Mouse (Mus musculus): Measurements from ENCODE around the gene Id1. TPM values are rescaled to one million over a fixed set of nuclear protein-coding genes. Genes with fewer than 3 reads are reported as not detected.

The Id1 gene
- polyA plus RNA-seq, 1 experiment from 2014 or later: 330 TPM

- 3% methylated on average over 29 of the region's 30 CpGs for WGBS
- H3K9me3 ChIP-seq: no peaks in the 10 kb centered on the region
- no peak within 1 kb of the TSS; the same call in 1 of the 2 replicates for H3K27ac ChIP-seq
Observed at GRCm38 (mm10) chr2:152753944-152754711, 18.1 kb downstream of the Id1 start, which contains the start of gene Cox4i2. Gene Cox4i2 (plus strand): TSS chr2:152754173.

DNA sequence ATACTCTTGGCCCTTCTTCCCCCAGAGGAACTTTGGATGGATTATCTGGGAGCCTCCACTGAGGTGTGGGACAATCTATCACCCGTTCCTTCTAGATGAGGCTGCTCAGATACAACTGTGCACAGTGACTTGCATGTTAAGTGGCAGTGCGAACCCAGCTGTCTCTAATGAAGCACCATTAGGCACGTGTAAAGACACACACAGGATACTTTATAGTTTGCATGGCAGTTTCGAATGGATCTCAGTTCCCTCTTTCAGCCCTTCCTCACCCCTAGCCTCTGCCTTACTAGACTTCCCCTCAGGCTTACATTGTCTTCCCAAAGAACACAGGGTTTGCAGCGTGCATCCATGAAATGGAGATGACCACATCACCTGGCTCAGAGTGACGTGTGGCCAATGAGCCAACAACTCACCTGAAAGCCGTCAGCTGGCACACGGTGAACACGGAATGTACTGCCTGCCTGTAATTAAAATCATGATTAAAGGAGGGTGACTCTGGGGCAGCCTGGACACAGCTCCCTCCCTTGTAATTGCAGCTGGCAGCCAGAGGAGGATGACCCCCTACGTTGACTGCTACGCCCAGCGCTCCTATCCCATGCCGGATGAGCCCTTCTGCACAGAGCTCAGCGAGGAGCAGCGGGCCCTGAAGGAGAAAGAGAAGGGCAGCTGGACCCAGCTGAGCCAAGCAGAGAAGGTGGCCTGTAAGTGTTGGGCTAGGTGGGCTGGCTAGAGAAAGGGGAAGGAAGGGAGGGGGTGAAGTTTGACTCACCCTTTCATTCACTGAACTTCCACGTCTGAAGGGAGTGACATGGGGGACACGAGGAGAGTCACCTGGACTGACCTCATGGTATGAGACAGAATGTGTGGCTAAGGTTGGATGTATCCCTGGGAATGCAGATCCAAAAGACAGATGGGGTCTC is 20.7 kb downstream of the Id1 start:
- Histone ChIP-seq H3K4me3 (replicated peaks) (no peak overlapping the region), H3K9me3 (no peaks in the 10 kb centered on the region), H3K9ac (replicated peaks) (no peak overlapping the region), H3K4me1 (replicated peaks) (peaks cover 24% of the 10 kb centered on the region), H3K27me3 (no peaks in the 10 kb centered on the region), H3K36me3 (no peaks in the 10 kb centered on the region), H3K4me2 (no peak overlapping the region), H3K27ac (no peak overlapping the region)
- 61% methylated on average over 17 of the region's 17 CpGs for WGBS
- ATAC-seq (ENCODE audit: insufficient number of reproducible peaks, insufficient read depth, low FRiP score, low TSS enrichment, low read depth): no peak

More at GRCm38 (mm10) chr2:152753944-152754711, 18.1 kb downstream of the Id1 start, which contains the start of gene Cox4i2:
- H3K9ac ChIP-seq (replicated peaks): peak within 1 kb of the TSS; percentile 45; the same call in 1 of the 2 replicates
- no peaks in the 10 kb centered on the region for H3K36me3 ChIP-seq
- no peaks in the 10 kb centered on the region for H3K27me3 ChIP-seq
- peaks cover 28% of the 10 kb centered on the region for H3K4me1 ChIP-seq (replicated peaks)
- no peak; the same call in 1 of the 2 replicates for ATAC-seq (ENCODE audit: insufficient number of reproducible peaks, insufficient read depth, low FRiP score, low TSS enrichment, low read depth)
- H3K4me3 ChIP-seq (replicated peaks): peak within 1 kb of the TSS; percentile 36
- H3K4me2 ChIP-seq: peak within 1 kb of the TSS; percentile 67

DNA sequence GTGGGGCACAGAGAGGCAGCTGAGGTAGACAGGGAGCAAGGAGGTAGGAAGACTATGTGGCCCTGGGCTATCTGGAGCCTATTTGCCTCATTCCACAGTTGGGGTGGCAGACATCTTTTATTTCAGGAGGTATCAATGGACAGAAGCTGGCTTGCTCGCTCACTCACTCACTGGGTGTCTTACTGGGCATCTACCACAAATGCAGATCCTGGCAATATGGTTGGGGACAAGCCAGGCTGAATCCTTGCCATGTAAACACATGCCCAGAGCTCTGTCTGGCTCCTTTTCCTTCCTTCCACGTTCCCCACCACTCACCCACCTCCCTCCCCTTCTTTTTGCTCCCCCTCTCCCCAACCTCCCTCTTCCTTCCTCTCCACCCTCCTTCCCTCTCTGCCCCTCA is 21.4 kb downstream of the Id1 start:
- Histone ChIP-seq H3K9me3 (no peaks in the 10 kb centered on the region), H3K27ac (no peak overlapping the region), H3K36me3 (no peaks in the 10 kb centered on the region), H3K27me3 (no peaks in the 10 kb centered on the region), H3K4me3 (replicated peaks) (no peak overlapping the region), H3K4me1 (replicated peaks) (peaks cover 24% of the 10 kb centered on the region), H3K9ac (replicated peaks) (no peak overlapping the region), H3K4me2 (no peak overlapping the region)
- ATAC-seq (ENCODE audit: insufficient number of reproducible peaks, insufficient read depth, low FRiP score, low TSS enrichment, low read depth): no peak
- WGBS: 76% methylated on average over 2 of the region's 2 CpGs

DNA sequence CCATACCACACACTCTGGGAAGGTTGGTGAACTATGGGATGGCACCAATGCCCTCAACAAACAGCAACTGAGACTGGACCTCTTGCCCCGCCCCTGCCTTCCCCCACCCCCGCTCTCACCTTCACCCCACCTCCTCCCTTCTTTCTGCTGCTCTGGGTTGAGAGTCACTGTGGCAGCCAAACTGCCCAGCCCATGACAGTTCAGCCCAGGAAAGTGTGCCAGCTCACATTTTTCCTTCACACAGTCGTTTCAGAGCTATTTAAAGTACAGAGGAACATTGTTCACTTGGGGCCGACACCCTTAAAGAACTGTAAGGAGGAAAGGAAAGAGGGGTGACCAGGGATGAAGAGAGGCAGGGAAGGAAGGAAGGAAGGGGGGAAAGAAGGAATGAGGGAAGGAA is 22.3 kb downstream of the Id1 start:
- ATAC-seq (ENCODE audit: insufficient number of reproducible peaks, insufficient read depth, low FRiP score, low TSS enrichment, low read depth): no peak
- WGBS: 54% methylated on average over 4 of the region's 4 CpGs
- H3K27ac ChIP-seq: no peak overlapping the region

GRCm38 (mm10) chr2:152763310-152763709 is 27.3 kb downstream of the Id1 start:
- H3K27ac ChIP-seq: no peak overlapping the region
- no peaks in the 10 kb centered on the region for H3K27me3 ChIP-seq
- H3K36me3 ChIP-seq: no peaks in the 10 kb centered on the region
- no peak overlapping the region for H3K9ac ChIP-seq (replicated peaks)
- no peak overlapping the region for H3K4me2 ChIP-seq
- H3K9me3 ChIP-seq: no peaks in the 10 kb centered on the region
- H3K4me1 ChIP-seq (replicated peaks): peaks cover 28% of the 10 kb centered on the region
- H3K4me3 ChIP-seq (replicated peaks): no peak overlapping the region
- no peak for ATAC-seq (ENCODE audit: insufficient number of reproducible peaks, insufficient read depth, low FRiP score, low TSS enrichment, low read depth)
- 78% methylated on average over 6 of the region's 6 CpGs for WGBS

More for the DNA sequence above, 22.3 kb downstream of the Id1 start:
- no peak overlapping the region for H3K4me3 ChIP-seq (replicated peaks)
- H3K4me1 ChIP-seq (replicated peaks): peaks cover 23% of the 10 kb centered on the region
- H3K9me3 ChIP-seq: no peaks in the 10 kb centered on the region
- H3K36me3 ChIP-seq: no peaks in the 10 kb centered on the region
- H3K9ac ChIP-seq (replicated peaks): no peak overlapping the region
- no peak overlapping the region for H3K4me2 ChIP-seq
- no peaks in the 10 kb centered on the region for H3K27me3 ChIP-seq

- Histone ChIP-seq H3K9me3 (no peaks in the 10 kb centered on the region), H3K9ac (replicated peaks) (peak overlapping the region; percentile 27; the same call in 1 of the 2 replicates), H3K27ac (peak overlapping the region; percentile 67)
Observed at GRCm38 (mm10) chr2:152764172-152765044, 28.4 kb downstream of the Id1 start.

DNA sequence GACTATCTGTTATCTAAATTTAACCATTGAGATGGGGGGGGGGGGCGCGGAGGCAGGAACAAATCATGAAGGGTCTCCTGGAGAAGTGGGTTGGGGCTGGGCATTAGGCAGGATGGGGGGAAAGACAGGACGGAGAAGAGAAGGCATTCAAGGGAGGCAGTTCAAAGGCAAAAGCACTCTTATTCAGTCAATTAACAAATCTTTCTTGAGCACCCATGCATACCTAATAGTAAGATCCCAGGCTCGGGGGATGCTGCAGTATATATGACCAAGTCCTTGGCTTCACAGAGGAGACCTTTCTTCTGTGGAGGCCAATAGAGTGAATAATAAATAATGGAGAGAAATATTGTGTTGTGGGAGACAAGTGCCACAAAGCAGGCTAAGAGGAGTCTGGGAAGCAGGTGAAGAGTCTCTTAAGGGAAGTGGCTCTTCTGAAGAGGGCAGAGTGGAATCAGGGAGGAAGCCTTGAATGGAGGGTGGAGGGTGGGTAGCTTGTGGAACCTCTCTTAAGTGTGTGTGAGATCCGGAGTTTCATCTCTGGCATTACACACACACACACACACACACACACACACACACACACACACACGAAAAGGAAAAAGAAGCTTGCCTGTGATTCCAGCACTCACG is 29.1 kb downstream of the Id1 start:
- ATAC-seq (ENCODE audit: insufficient number of reproducible peaks, insufficient read depth, low FRiP score, low TSS enrichment, low read depth): no peak
- Histone ChIP-seq H3K27ac (peak overlapping the region; percentile 67; the same call in 1 of the 2 replicates), H3K4me2 (peak overlapping the region; percentile 44), H3K4me3 (replicated peaks) (no peak overlapping the region), H3K4me1 (replicated peaks) (peaks cover 26% of the 10 kb centered on the region), H3K9ac (replicated peaks) (peak overlapping the region; percentile 27; the same call in 1 of the 2 replicates), H3K9me3 (no peaks in the 10 kb centered on the region), H3K27me3 (no peaks in the 10 kb centered on the region), H3K36me3 (no peaks in the 10 kb centered on the region)
- 48% methylated on average over 7 of the region's 7 CpGs for WGBS

More at GRCm38 (mm10) chr2:152764172-152765044, 28.4 kb downstream of the Id1 start:
- peaks cover 26% of the 10 kb centered on the region for H3K4me1 ChIP-seq (replicated peaks)
- H3K36me3 ChIP-seq: no peaks in the 10 kb centered on the region
- no peak for ATAC-seq (ENCODE audit: insufficient number of reproducible peaks, insufficient read depth, low FRiP score, low TSS enrichment, low read depth)
- peak overlapping the region; percentile 44 for H3K4me2 ChIP-seq
- 0 out of 2 replicates have a peak overlapping the region, but pooled peaks have one; percentile 6 for H3K4me3 ChIP-seq (replicated peaks)
- WGBS: 8% methylated on average over 14 of the region's 14 CpGs
- no peaks in the 10 kb centered on the region for H3K27me3 ChIP-seq

DNA sequence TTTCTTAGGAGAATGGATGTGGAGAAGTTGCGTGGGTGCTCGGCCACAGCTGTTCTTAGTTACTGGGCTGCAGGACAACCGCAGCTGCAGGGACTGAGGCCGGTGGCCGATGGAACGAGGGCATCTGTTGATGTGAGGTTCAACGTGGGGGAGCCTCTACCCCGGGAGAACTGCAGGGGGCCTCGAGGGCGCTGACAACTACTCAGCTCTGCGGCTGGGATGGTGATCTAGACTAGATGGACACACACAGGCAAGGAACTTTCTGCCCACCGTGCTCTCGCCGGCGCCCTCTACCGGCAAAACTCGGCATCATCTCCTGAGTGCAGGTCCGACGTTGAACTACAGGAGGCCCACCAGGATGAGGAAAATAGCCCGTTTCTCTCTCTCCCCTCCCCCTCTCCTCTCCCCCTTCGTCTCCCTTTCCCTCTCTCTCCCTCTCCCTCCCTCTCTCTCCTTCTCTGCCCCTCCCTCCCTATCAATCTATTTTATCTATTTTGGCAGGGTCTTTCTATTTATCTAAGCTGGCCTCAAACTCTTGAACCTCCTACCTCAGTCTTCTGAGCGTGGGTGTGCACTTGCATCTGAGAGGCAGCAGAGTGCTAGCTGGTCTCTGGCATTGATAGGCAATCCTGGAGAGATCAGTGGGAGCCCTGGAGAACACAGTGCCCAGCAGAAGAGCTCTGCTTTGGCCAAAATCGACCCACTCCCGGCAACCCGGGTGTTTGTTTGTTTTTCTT is 30.5 kb downstream of the Id1 start:
- WGBS: 14% methylated on average over 25 of the region's 25 CpGs
- peak overlapping the region; percentile 43 for H3K4me2 ChIP-seq
- H3K27me3 ChIP-seq: no peaks in the 10 kb centered on the region
- H3K4me1 ChIP-seq (replicated peaks): peaks cover 26% of the 10 kb centered on the region
- H3K9me3 ChIP-seq: no peaks in the 10 kb centered on the region
- 0 out of 2 replicates have a peak overlapping the region, but pooled peaks have one; percentile 9 for H3K4me3 ChIP-seq (replicated peaks)
- no peak overlapping the region for H3K9ac ChIP-seq (replicated peaks)
- no peaks in the 10 kb centered on the region for H3K36me3 ChIP-seq
- peak; percentile 31; the same call in 1 of the 2 replicates for ATAC-seq (ENCODE audit: insufficient number of reproducible peaks, insufficient read depth, low FRiP score, low TSS enrichment, low read depth)
- H3K27ac ChIP-seq: peak overlapping the region; percentile 80

DNA sequence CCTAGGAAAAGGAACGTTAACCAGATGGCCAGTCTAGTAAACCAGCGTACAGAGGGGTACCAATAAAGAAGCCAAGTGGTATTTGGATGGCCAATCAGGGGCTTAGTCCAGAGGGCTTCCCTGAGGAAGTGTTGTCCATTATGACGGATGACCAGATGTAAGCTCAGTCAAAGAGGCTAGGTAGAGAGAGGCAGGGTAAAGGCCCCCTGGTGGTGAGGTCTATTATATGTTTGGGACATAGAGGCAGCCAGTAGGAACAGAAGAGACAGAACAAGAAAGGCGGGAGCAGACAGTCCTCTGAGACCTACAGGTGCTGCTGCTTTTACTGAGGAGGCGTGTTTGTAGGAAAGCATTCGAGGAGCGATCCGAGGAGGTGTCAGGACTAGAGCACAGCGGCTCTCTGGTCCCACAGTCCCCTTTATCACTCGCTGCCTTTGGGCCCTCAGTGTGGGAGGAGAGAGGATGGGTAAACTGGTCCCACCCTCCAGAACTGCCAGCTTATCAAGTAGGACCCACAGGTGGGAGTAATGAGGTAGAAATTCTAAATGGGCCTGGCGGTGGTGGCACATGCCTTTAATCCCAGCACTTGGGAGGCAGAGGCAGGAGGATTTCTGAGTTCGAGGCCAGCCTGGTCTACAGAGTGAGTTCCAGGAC is 31.7 kb downstream of the Id1 start:
- WGBS: 42% methylated on average over 12 of the region's 12 CpGs
- H3K4me1 ChIP-seq (replicated peaks): peaks cover 26% of the 10 kb centered on the region
- no peaks in the 10 kb centered on the region for H3K36me3 ChIP-seq
- no peak overlapping the region for H3K4me2 ChIP-seq
- no peak overlapping the region for H3K4me3 ChIP-seq (replicated peaks)
- ATAC-seq (ENCODE audit: insufficient number of reproducible peaks, insufficient read depth, low FRiP score, low TSS enrichment, low read depth): 0 out of 2 replicates have a peak, but pooled peaks have one; percentile 14
- no peaks in the 10 kb centered on the region for H3K27me3 ChIP-seq
- H3K9ac ChIP-seq (replicated peaks): no peak overlapping the region
- no peaks in the 10 kb centered on the region for H3K9me3 ChIP-seq
- no peak overlapping the region for H3K27ac ChIP-seq
